Mouse (Mus musculus) urinary bladder, postnatal 4 days (tissue): ENCODE measurements around the gene Unc13d.
"Not testable (repeated sequence)": the region's sequence is repeated elsewhere in the genome, so short reads cannot be mapped to it uniquely, and the experiment has no call there.

Source experiments
- DNase-seq, 2 experiments: peaks; one replicate each; pipeline ENCODE4 v3.0.0; 2021 to 2022; ENCODE audit warnings: low spot score in 2 of 2

Unc13d gene

DNA sequence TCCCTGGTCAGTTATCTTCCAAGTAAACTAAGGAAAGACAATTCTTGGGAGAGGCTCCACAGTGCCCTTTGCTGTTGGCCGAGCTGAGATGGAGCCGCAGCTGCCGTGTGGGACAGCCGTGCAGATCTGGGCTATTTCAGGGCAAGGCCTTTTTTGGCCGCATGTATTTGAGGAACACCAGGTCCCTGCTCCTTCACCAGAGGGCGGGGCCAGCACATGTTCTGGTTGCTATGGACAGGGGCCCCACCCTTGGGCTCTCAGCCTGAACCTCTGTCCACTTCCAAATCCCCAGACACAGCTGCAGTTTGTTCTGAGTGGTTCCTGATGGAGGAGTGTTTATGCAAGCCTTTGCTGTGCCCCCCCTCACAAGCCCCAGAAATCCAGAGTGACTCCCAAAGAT is 22.6 kb upstream of the Unc13d start:
- DNase-seq, result peak in 1 of 2 experiments; percentile 81

DNA sequence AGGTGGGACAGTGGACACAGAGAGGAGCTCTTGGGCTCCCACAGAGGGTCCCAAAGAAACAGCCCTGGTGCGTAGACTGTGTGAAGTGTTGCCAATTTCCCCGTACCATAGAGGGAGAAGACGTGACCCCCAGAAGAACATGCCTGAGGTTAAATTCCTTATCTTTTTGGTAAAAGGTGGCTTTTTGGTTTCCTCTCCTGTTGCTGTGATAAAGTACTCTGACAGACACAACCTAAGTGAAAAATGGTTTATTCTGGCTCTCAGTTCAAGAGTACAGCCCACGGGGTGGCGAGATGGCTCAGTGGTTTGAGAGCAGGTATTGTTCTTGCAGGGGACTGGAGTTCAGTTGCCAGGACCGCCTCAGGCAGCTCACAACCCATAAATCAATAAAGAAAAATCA is 21.7 kb upstream of the Unc13d start:
- no peak for DNase-seq

DNA sequence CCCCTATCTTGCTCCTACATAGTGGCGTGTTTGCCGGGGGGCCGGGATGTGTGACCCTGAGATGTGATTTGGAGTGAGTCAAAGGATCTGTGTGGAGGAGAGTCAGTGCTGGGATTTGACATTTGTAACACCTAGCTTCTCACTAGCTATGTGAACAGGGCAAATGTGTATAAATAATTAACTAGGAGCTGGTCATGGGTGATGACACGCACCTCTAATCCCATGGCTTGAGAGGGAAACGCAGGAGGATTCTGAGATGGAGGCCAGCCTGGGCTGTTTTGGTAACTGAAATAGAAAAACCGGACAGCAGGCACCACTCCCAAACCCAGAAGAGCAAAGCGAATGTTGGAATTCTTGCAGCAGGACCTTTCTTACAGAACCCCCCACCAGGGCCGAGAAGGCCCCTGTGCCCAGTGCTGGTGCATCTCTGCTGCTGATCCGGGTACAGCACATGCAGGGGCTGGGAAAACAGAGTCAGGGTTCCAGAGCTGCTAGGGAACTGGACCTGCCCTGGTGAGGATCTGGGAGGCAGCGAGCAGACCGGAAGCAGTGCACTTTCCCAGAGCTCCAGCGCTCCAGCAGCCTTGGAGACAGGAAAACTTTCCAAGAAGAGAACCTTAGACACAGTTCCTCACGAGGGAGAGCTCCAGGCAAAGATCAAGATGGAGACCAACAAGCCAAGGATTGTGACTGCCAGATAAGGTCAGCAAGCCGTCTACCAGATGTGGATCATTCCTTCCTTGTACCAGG is 21.1 kb upstream of the Unc13d start:
- DNase-seq, result no peak

DNA sequence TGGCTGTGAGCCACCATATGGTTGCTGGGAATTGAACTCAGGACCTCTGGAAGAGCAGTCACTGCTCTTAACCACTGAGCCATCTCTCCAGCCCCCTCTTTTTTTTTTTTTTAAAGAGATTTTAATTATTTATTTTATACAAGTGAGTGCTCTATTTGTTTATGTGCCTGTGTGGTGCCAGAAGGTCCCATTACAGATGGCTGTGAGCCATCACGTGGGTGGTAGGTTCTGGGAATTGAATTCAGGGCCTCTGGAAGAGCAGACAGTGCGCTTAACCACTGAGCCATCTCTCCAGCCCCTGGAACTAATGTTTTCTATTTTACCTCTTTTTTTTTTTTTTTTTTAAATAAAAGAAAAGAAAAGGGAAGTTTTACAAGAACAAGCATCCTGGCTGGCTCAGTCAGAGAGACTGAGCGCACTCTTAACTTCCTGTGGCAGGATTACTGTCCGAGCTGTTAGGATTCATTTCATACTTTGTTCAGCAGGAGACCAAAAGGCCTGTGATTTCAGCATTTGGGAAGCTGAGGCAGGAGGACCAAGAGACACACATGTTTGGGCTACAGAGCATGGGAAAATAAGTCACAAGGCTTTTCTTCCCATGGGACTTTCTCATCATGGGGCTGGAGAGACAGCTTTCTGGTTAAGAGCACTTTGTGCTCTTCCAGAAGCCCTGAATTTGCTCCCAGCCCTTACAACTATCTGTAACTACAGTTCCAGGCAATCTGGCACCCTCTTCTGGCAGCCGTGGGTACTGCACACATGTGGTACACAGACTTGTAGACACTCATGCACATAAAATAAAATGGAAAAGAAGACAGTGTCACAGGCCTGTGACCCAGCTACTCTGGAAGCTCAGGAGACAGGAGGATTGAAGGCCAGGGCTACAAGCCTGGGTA is 18.7 kb upstream of the Unc13d start:
- no peak for DNase-seq

DNA sequence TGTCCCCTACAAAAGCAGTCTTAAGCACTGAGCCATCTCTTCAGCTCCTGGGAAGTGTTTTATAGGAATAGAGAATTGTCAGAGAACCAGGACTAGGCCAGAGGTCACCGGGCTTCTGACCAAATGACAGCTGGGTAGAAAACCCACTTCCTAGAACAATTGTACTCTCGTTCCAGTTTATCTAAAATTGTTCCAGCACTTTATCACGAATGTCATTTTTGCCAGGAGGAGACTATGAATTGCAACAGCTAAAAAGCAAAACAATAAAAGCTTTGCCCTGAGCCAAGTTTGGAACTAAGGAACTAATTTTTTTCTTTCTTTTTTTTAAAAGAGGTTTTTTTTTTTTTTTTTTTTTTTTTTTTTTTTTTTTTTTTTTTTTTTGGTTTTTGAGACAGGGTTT is 17.8 kb upstream of the Unc13d start:
- no peak for DNase-seq

DNA sequence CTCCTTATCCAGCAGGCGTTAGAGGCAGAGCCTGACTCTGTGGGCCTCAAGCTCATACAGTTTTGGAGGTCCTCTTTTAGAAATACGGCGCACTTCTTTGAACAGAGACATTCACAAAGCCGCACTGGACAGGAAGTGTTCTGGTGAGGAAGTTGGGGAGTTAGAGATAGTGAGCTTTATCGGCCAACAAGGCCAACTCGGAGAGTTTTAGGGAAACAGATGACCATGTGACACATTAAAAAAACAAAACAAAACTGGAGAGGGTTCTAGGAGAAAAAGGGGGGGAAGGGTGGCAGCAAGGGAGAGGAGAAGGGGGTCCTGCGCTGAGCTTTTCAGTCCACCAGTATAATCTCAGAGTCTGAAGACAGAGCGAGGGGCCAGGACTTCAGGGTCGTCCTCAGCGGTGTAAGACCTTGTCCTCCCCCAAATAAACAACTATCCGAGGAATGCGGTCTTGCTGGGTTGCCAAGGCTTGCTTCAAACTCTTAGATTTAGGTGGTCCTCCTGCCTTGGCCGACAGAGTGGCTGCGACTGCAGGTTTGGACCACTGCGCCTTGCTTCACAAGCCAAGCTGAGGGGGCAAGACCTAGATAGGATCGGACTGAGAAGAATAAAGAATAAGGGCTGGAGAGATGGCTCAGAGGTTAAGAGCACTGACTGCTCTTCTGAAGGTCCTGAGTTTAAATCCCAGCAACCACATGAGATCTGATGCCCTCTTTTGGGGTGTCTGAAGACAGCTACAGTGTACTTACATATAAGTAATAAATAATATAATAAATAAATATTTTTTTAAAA is 16.2 kb upstream of the Unc13d start:
- no peak for DNase-seq

DNA sequence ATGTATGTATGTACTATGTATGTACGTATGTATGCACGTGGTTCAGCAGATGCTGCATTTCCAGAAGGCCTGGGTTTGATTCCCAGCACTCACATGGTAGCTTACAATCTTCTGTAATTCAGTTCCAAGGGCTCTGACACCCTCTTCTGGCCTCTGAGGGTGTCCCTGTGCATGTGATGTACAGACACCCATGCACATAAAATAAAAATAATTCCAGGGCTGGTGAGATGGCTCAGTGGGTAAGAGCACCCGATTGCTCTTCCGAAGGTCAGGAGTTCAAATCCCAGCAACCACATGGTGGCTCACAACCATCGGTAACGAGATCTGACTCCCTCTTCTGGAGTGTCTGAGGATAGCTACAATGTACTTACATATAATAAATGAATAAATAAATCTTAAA is 15.2 kb upstream of the Unc13d start:
- not testable (repeated sequence) for DNase-seq

DNA sequence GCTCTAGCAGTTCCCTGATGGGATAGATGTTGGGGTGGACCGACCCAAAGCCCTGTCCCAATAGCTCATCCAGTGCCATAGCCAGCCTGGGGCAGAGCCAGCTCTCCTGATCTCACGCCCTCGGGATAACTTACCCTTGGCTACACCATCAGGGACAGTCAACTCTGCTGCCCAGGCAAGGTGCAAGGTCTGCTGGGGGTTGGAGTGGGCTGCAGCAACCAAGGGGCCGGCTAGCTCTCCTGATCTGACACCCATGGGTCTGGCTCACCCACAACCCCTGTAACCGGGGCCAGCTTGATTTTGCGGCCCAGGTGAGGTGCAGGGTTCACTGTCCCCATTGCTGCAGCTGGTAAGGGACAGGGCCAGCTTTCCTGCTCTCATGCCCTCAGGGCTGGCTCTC is 13.8 kb upstream of the Unc13d start:
- no peak for DNase-seq

DNA sequence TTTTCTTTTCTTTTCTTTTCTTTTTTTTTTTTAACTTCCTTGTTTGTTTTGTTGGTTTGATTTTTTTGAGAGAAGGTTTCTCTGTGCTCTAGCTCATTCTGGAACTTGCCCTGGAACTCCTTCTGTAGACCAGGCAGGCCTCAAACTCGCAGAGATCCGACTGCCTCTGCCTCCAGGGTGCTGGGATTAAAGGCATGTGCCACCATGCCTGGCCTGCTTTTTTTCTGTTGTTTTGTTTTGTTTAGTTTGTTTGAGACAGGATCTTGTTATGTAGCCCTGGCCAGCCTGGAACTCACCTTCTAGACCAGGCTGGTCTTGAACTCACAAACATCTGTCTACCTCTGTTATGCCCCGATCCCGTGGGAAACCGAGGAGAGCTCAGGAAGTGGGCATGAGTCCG is 11.8 kb upstream of the Unc13d start:
- no peak for DNase-seq

DNA sequence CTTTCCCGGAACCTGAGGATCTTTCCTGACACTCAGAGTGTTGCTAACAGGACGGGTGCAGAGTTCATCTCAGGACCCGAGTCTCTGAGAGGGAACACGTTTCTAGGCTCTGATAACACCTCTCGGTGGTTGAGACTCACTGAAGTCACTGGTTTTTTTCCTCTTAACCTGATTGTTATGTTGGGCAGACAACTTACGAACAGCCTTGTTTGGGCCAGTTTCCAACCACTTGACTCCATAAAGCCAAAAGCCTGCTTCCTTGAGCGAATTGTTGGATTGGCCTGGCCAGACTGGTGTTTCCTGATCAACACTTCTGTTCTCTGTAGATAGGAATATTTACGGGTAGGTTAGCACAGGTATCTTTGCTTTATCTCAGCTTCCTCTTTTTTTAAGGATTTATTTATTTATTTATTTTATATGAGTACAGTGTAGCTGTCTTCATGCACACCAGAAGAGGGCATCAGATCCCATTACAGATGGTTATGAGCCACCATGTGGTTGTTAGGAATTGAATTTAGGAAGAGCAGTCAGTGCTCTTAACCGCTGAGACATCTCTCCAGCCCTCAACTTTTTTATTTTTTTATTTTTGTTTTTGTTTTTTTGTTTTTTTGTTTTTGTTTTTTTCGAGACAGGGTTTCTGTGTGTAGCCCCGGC is 11.1 kb upstream of the Unc13d start:
- DNase-seq, result no peak

DNA sequence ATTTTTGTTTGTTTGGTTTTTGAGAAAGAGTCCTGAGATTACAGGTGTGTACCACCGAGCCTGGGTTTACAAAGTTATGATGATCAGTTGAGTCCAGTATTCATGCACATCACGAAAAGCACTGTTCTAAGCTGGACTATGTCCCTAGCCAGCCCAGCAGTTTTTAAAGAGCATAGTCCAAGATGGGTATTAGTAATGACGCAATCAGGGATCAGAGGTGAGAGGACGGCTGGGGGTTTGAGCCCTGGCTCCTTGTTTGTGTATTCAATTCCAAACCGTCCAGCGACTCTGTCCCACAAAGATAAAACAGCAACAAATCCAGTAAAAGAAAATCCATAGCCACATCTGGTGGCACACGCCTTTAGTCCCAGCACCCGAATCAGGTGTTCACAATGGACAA is 10.4 kb upstream of the Unc13d start:
- DNase-seq, result no peak

DNA sequence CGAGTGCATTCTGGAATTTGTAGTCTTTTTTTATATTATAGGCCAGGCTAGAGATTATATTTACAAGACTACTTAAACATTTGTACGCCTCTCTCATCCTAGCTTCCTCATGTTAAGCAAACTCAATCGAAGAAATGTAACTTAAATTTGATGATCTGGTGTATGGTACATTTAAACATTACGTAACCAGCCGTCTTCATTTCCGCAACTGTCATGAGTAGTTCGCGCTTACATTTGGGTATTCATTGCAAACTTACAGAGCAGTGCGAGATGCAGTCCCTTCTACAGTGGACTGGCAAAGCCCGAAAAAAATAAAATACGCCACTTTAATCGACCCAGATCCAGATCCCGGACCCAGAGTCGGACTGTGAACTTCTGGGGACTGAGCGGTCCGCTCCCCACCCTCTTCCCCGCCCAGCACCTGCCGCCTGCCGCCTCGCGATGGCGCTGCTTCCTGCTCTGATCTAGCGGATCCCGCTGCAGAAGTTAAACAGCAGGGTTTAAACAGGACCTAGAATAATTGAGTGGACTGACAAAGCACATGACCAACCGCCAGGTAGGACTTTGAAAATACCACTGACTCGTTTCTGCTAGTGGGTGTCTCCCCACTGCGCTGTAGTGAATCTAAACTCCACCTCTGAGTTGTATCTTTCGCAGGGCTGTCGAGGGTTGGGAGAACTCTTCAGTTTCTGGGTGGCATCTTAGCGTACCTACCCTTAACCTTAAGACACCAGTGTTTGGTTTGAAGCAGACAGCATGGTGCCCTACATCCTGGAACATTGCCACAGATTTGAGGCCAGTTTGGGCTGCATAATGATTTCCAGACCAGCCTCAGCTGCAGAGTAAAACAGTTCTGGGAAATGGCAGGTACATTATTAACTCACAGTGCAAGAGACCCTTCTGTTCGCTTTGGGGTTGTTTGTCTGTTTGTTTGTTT is 9.7 kb upstream of the Unc13d start:
- DNase-seq, result peak; percentile 81 to 89

DNA sequence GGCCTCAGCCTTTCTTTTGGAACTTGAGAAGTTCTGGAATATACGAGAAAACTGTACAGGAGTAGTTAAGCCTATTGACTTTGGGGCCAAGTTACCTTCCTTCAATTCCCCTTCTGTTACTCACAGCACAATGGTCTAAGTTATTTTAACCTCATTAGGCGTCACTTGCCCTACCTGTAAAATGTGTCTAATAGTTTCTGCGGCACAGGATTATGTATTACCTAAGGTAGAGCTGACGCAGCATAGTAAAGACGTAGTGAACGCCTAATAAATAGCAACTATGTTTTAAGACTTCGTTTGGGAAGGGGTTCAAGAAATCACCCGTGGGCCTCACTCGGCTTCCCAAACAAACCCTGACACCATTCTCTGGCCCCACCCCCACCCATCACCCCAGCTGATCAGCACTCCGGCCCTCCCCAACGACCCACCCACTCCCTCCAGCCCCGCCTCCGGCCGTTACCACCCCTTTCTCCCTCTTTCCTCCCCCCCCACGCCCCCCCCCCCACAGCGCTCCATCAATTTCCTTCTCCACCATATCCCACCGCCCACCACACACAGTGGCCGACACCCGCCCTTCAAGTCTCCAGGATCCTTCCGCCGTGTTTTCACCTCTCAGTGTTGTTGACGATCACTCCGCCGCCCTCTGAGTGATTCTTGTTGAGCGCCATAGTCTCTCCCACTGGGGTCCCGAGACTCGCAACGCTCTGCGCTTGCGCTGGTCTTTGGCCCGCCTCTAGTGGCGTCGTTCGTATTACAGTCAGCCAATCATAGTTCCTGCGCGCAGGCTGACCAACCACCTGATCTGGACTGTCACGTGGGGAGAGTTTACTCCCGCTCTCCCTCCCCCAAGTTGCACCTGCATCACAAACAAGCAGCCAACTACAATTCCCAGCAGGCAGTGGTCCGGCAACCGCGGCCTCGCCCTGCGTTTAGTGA is 8.8 kb upstream of the Unc13d start, which contains the start of gene Wbp2:
Wbp2 (minus strand) TSS at position 738 of the 936 bp plus-strand sequence.
- DNase-seq, result peak; percentile 97

DNA sequence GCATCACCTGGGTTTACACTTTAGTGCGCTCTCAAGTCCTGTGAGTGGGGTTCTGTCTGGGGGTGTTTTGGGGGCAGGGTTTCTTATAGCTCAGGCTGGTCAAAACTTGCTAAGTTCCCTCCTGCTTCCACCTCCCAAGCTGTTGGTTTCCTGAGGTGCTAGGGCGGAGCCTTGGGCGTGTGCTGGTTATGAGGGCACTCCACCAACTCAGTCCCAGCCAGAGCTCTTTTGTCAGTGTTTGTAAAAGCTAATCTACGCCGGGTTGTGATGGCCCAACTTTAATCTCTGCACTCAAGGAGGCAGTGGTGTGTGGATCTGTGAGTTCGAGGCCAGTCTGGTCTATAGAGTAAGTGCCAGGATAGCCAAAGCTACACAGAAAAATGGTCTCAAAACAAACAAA is 6.4 kb upstream of the Unc13d start:
- no peak for DNase-seq

DNA sequence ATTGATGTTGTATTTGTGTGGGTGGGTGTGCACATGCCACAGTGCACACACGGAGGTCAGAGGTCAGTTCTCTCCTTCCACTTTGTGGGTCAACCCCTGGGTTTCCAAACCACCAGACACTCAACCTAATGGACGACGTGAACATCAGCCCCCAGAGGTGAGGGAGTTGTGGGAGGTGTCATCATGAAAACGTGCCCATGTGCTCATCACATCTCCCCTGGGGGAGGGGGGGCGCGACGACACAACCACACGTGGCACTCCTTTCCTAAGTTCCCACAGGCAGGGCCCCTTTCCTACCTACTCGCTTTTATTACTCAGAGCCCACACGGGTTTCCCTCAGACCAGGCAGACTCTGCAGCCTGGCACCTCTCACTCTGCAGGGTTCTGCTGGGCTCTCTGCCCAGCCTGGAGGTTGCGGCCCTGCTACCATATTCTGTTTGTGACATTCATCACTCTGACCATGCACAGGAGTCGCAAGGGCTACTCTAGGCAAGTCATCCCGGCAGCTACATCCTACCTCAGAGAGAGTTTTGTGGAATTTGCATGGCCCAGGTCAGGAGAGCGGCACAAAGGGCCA is 5.4 kb upstream of the Unc13d start:
- no peak for DNase-seq

DNA sequence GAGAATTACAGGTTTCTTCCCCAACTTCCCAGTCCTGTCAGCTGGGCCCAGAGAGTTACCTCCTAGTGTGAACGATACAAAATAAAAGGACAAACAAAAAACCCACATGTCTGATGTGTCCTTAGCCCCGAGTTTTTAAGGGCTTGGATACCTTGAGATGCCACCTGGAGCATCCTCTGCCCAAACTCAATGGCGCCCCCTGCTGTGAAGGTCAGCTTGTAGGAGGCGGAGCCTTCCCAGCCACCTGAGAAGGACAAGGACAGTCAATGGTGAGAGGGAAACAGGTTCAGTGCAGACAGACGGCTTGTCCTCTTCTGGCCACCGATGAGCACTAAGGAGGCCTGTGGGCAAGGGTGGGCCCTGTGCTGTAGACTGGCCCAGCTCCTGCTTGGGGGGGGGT is 3.3 kb upstream of the Unc13d start:
- peak in 1 of 2 experiments; percentile 77 for DNase-seq

DNA sequence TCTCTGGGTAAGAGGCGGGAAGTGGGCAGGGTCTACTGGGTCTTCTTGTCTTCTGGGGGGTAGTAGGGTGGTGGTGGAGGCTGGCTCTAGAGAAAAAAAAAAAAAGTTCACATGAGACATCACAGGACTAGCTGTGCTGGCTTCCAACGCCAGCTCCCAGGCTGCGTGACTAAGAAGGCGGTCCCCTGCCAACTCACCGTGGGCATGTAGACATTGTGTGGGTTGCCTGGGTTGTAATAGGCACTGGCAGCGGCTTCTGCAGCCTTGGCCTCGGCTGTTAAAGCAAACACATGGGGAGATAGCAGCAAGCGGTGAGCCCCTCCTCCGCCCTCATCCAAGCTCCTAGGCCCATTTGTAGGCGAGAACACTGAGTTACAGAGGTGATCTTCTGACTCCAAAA is 1.8 kb upstream of the Unc13d start:
- no peak for DNase-seq

DNA sequence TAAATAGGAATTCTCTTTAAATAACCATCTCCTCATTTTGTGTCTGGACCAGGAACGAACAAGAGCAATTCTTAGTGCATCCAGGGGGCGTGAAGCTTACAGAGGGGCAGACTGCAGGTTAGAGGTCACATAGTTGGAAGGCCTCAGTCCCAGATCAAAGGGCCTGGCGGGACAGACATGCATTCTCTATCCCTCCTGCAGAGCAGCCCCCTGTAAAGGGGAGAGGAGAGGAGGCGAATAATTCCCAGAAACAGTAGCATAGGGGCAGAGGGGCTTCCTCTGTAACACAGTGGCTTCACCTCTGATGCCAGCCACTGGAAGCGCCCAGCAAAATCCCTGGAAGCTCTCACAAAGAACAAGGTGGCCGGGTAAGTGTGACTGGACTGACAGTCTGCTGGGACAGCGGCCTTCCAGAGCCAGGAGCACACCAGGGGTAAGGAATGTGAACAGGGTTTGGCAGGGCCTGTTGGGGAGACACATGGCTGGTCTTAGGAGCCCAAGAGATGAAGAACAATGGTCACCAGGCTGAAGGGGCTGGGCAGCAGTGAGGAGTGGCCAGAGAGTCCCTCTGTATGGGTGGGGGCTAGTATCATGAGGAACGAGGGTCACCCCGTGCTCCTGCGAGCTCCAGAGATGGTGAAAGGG is 1.0 kb upstream of the Unc13d start:
- no peak for DNase-seq

DNA sequence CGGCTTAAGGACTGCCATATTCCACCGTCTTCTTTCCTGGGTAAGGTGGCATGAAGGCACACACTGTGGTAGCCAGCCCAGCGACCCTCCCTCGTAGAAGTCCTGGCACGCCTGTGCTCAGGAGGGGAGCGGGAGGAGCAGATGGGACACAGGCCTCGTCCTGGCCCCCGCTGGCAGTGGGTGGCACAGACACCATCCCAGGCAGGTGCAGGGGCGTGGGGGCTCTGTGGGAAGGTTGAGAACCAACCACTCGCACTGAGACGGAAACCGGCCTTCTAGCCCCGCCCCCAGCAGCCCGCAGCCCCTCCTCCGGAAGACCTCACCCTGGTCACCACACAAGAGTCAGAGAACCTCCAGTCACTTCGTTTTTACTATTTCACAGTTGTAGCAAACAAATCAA is 460 bp upstream of the Unc13d start:
- DNase-seq, result no peak
